Mouse (Mus musculus) heart, embryonic 16.5 days (tissue): ENCODE measurements around the gene Rab44. TPM values are rescaled to one million over a fixed set of nuclear protein-coding genes. Genes with fewer than 3 reads are reported as not detected.
A peak's percentile ranks its signal among the peaks of the same experiment; 100 is the strongest.

Source experiments
- ATAC-seq: fragments of 200-750 bp; cut with Nextera tagmentation; replicated peaks from 2 replicates; pipeline ENCODE4 v1.8.0; 2017; ENCODE audit warnings: moderate number of reproducible peaks; ENCODE audit not compliant: insufficient read depth, low FRiP score; ENCODE audit errors: extremely low read depth
- H3K27ac ChIP-seq: fragments of 300-500 bp; sonication (generic); 2 replicates; pipeline ENCODE4 v1.5.1; 2014; ENCODE audit warnings: mild to moderate bottlenecking, low read length, control low read depth, moderate library complexity
- H3K27me3 ChIP-seq: fragments of 300-500 bp; sonication (generic); 2 replicates; pipeline ENCODE4 v1.6.1; 2014; ENCODE audit warnings: low read length, mixed read lengths; ENCODE audit not compliant: control insufficient read depth, insufficient read depth
- H3K36me3 ChIP-seq: fragments of 300-500 bp; sonication (generic); 2 replicates; pipeline ENCODE4 v1.6.1; 2014; ENCODE audit not compliant: control insufficient read depth, insufficient read depth
- H3K4me1 ChIP-seq: fragments of 300-500 bp; sonication (generic); 2 replicates; pipeline ENCODE4 v1.6.1; 2014; ENCODE audit warnings: low read length, mixed read lengths; ENCODE audit not compliant: control insufficient read depth, insufficient read depth
- H3K4me2 ChIP-seq: fragments of 300-500 bp; sonication (generic); 2 replicates; pipeline ENCODE4 v1.6.1; 2014; ENCODE audit warnings: low read depth, mild to moderate bottlenecking, control low read depth, low read length
- H3K4me3 ChIP-seq: fragments of 300-500 bp; sonication (generic); 2 replicates; pipeline ENCODE4 v1.5.1; 2014; ENCODE audit warnings: mild to moderate bottlenecking, control low read depth, low read length
- H3K9ac ChIP-seq: fragments of 300-500 bp; sonication (generic); 2 replicates; pipeline ENCODE4 v1.6.1; 2014; ENCODE audit warnings: low read length, control low read depth
- H3K9me3 ChIP-seq: fragments of 300-500 bp; sonication (generic); replicated peaks from 2 replicates; pipeline ENCODE4 v1.6.1; 2016; ENCODE audit warnings: low read length; ENCODE audit not compliant: control insufficient read depth
- WGBS: fragments of 180-500 bp; shearing (Covaris S2); extraction: QIAGEN DNeasy Blood & Tissue Kit; methylation state at CpG from one replicate; pipeline ENCODE4 v1.1.7; 2014; 5-methylcytosine and 5-hydroxymethylcytosine counted together
- polyA plus RNA-seq: library from polyadenylated mRNA; unstranded; fragments of >200 nt; fragmentation: Nextera tagmentation; extraction: Ambion mirVana; gene quantifications from 2 replicates; pipeline ENCODE4 v1.2.1, GENCODE M21; 2015

The Rab44 gene
- polyA plus RNA-seq, 1 experiment from 2014 or later: 4.4 TPM

DNA sequence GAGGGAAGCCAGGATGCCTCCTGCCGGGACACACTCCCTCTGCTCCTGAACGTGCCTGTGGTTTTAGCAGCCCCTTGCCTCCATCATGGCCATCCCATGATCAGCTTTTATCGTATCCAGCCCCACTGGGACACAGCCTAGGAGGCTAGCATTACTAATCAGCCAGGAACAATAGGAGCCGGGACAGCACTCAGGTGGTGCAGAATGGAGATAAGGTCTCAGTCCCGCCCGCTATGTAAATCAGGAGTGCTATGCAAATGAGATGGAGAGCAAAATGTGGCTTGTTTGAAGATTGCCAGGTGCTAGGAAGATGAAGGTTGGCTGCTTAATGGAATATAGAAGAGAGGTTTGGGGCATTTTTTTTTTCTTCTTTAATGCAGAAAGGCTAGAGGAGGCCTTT lies 51.5 kb downstream of the Rab44 start:
- Histone ChIP-seq H3K4me1 (peaks cover 24% of the 10 kb centered on the region), H3K4me3 (no peak overlapping the region), H3K36me3 (0 out of 2 replicates have a peak, but pooled peaks cover 5% of the 10 kb centered on the region), H3K9me3 (peaks cover 11% of the 10 kb centered on the region), H3K9ac (no peak overlapping the region), H3K27me3 (no peaks in the 10 kb centered on the region), H3K4me2 (no peak overlapping the region), H3K27ac (peak overlapping the region; percentile 62)
- ATAC-seq: no peak
- WGBS: 33% methylated on average over 6 of the region's 6 CpGs

- H3K4me1 ChIP-seq: peaks cover 24% of the 10 kb centered on the region
- no peak for ATAC-seq
- 29% methylated on average over 8 of the region's 8 CpGs for WGBS
- no peaks in the 10 kb centered on the region for H3K27me3 ChIP-seq
- no peak overlapping the region for H3K9ac ChIP-seq
- peaks cover 9% of the 10 kb centered on the region for H3K9me3 ChIP-seq
- H3K4me2 ChIP-seq: no peak overlapping the region
- peak overlapping the region; percentile 62 for H3K27ac ChIP-seq
- 0 out of 2 replicates have a peak, but pooled peaks cover 3% of the 10 kb centered on the region for H3K36me3 ChIP-seq
- no peak overlapping the region for H3K4me3 ChIP-seq
These were observed 52.1 kb downstream of the Rab44 start for GRCm38 (mm10) chr17:29165967-29166578.

DNA sequence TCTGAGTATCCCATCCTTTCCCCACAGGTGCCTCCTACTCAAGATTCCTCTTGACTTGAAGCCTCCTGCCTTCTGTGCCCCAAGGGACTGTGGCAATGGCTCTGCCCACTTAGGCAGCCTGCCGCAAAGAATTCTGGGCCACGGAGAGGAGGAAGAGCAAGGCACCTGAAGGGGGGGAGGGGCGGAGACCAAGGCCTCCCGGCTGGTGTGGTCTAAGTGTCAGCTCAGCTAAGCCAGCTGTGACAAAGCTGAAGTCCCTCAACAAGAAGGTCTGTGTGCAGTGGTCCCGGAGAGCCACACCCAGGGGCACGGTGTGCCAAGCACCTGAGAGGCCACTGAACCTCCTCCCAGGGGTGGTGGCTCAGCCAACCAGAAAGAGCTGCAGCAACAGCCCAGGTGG lies 53.4 kb downstream of the Rab44 start:
- Histone ChIP-seq H3K27me3 (no peaks in the 10 kb centered on the region), H3K36me3 (no peaks in the 10 kb centered on the region), H3K27ac (no peak overlapping the region), H3K4me3 (no peak overlapping the region), H3K4me1 (peaks cover 24% of the 10 kb centered on the region), H3K9ac (no peak overlapping the region), H3K4me2 (no peak overlapping the region), H3K9me3 (no peaks in the 10 kb centered on the region; the same call in 1 of the 2 replicates)
- no peak for ATAC-seq
- WGBS: 62% methylated on average over 6 of the region's 6 CpGs

DNA sequence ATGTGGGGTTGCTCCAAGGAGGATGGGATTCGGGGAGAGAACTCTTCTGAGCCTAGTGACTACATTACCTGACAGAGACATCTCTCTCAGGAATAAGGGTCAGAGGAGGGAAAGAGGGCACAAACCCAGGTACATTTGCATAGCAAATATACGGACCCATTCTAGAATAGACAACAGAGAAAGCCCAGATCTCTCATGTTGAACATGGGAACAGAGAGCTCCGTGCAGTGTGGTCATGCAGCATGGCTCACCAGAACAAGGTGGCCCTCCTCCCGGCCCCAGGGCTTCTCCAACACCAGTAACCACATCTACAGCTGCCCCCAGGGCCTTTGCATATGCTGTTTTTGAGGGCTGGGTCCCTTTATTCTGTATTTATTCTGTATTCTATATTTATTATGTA lies 54.5 kb downstream of the Rab44 start:
- 85% methylated on average over 4 of the region's 4 CpGs for WGBS

GRCm38 (mm10) chr17:29168996-29169601 lies 55.2 kb downstream of the Rab44 start:
- no peak overlapping the region for H3K9ac ChIP-seq
- no peak for ATAC-seq

More for the DNA sequence above, 54.5 kb downstream of the Rab44 start:
- Histone ChIP-seq H3K36me3 (no peaks in the 10 kb centered on the region), H3K9me3 (no peaks in the 10 kb centered on the region), H3K4me2 (no peak overlapping the region), H3K27ac (no peak overlapping the region), H3K27me3 (no peaks in the 10 kb centered on the region), H3K4me1 (peaks cover 24% of the 10 kb centered on the region), H3K9ac (no peak overlapping the region), H3K4me3 (no peak overlapping the region)
- no peak for ATAC-seq

DNA sequence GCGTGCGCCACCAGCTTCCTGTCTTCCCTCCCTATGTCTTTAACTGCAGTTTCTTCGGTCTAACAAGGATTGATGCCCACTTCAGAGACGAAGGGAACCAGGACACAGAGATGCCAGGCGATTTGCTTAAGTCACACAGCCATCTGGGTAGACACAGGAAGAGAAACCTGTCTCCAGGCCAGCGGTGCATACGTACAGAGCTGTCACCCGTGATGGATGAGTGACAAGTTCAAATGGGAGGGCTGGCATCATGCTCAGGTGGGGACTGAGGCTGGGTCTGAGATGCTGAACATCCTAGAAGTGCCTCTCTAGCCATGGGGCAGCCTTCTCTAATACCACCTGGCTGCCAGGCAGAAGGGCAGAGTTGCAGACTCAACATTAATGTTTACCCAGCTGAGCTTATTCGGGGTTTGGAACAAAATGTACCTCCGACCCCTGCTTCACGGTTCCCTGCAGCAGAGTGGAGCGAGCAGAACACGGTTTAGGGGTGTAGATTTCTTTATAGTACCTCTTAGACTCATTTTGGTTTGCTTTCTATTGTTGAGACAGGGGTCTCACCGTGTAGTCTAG lies 56.6 kb downstream of the Rab44 start:
- Histone ChIP-seq H3K4me2 (no peak overlapping the region), H3K9me3 (no peaks in the 10 kb centered on the region), H3K27ac (no peak overlapping the region), H3K36me3 (no peaks in the 10 kb centered on the region), H3K27me3 (no peaks in the 10 kb centered on the region), H3K9ac (no peak overlapping the region), H3K4me1 (peaks cover 10% of the 10 kb centered on the region), H3K4me3 (no peak overlapping the region)
- no peak for ATAC-seq
- 71% methylated on average over 14 of the region's 14 CpGs for WGBS

More at GRCm38 (mm10) chr17:29168996-29169601, 55.2 kb downstream of the Rab44 start:
- H3K9me3 ChIP-seq: no peaks in the 10 kb centered on the region
- no peak overlapping the region for H3K4me3 ChIP-seq
- peaks cover 23% of the 10 kb centered on the region for H3K4me1 ChIP-seq
- H3K27me3 ChIP-seq: no peaks in the 10 kb centered on the region
- 76% methylated on average over 12 of the region's 12 CpGs for WGBS
- no peak overlapping the region for H3K27ac ChIP-seq
- H3K4me2 ChIP-seq: no peak overlapping the region
- no peaks in the 10 kb centered on the region for H3K36me3 ChIP-seq

GRCm38 (mm10) chr17:29171001-29171772 lies 57.2 kb downstream of the Rab44 start:
- Histone ChIP-seq H3K4me3 (no peak overlapping the region), H3K4me1 (peaks cover 4% of the 10 kb centered on the region), H3K27me3 (no peaks in the 10 kb centered on the region), H3K36me3 (no peaks in the 10 kb centered on the region), H3K27ac (no peak overlapping the region), H3K4me2 (no peak overlapping the region), H3K9ac (no peak overlapping the region), H3K9me3 (no peaks in the 10 kb centered on the region)
- peak; percentile 57 for ATAC-seq
- 19% methylated on average over 14 of the region's 14 CpGs for WGBS

GRCm38 (mm10) chr17:29172062-29172461 lies 58.1 kb downstream of the Rab44 start:
- Histone ChIP-seq H3K27ac (no peak overlapping the region), H3K4me2 (no peak overlapping the region), H3K27me3 (no peaks in the 10 kb centered on the region), H3K9me3 (no peaks in the 10 kb centered on the region), H3K4me1 (peaks cover 8% of the 10 kb centered on the region), H3K4me3 (no peak overlapping the region), H3K9ac (no peak overlapping the region), H3K36me3 (no peaks in the 10 kb centered on the region)
- ATAC-seq: no peak
- WGBS: 27% methylated on average over 10 of the region's 10 CpGs

GRCm38 (mm10) chr17:29173165-29173564 lies 59.2 kb downstream of the Rab44 start:
- H3K36me3 ChIP-seq: no peaks in the 10 kb centered on the region
- no peak for ATAC-seq
- no peaks in the 10 kb centered on the region for H3K27me3 ChIP-seq
- no peak overlapping the region for H3K9ac ChIP-seq
- no peak overlapping the region for H3K27ac ChIP-seq
- H3K9me3 ChIP-seq: no peaks in the 10 kb centered on the region
- H3K4me3 ChIP-seq: no peak overlapping the region
- peaks cover 8% of the 10 kb centered on the region for H3K4me1 ChIP-seq
- WGBS: 74% methylated on average over 8 of the region's 8 CpGs
- H3K4me2 ChIP-seq: no peak overlapping the region
